Mouse (Mus musculus): Measurements from ENCODE around the gene Prmt2.

- TF ChIP-seq CTCF (IDR thresholded peaks at IDR 0.05; ENCODE audit: low read depth) (no peak), EP300 (IDR thresholded peaks at IDR 0.05; ENCODE audit: low read depth) (no peak)
Measured at GRCm38 (mm10) chr10:76210806-76211205, 26.9 kb downstream of the Prmt2 start.

Measured in liver, embryonic 14.5 days (tissue).